Mouse (Mus musculus): ENCODE measurements around the gene Rhox3a2. TPM values are rescaled to one million over a fixed set of nuclear protein-coding genes. Genes with fewer than 3 reads are reported as not detected.
"Not testable (repeated sequence)": the region's sequence is repeated elsewhere in the genome, so short reads cannot be mapped to it uniquely, and the experiment has no call there.

The Rhox3a2 gene
- not detected in 2 replicates for polyA plus RNA-seq (2015; fragmentation: Nextera tagmentation; extraction: Ambion mirVana)

GRCm38 (mm10) chrX:37379728-37380127 is at the start of gene Rhox3a2:
Gene Rhox3a2 (plus strand): TSS chrX:37380028.
- ATAC-seq (ENCODE audit: low read depth) = not testable (repeated sequence)

DNA sequence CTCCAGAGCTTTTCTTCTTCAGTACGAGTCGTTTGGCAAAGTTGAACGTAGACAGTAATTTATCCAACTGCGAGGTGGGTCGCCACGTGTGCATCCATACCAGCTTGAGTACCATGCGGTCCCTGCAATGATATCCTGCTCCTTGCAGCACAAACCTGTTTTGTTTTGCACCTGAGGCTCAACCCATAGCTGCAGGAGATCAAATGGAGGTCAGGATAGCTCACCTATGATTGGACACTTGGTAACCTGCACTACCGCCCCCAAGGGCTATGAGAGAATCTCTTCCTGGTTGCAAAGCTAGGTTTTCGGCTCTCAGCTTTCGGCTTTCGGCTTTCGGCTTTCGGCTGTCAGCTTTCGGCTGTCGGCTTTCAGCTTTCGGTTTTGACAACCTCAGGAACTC is 10.7 kb downstream of the Rhox3a2 start, which contains the start of gene Rhox4a2:
Rhox4a2 (plus strand) TSS at position 301 of the 400 bp plus-strand sequence.
- H3K27me3 ChIP-seq (ENCODE audit: control insufficient read depth, insufficient read depth, low read depth, low read length); H3K4me2 ChIP-seq (ENCODE audit: low read depth, low read length); H3K9ac ChIP-seq (ENCODE audit: low read depth, low read length); H3K9me3 ChIP-seq (replicated peaks; ENCODE audit: control insufficient read depth, low read length); H3K36me3 ChIP-seq (ENCODE audit: control insufficient read depth, insufficient read depth); H3K27ac ChIP-seq (ENCODE audit: low read length); ATAC-seq (ENCODE audit: low read depth); H3K4me1 ChIP-seq (ENCODE audit: control insufficient read depth, low read depth, low read length); H3K4me3 ChIP-seq (ENCODE audit: low read depth, low read length): not testable (repeated sequence)
- WGBS (ENCODE audit: insufficient replicate concordance) = 88% methylated on average over 8 of the region's 16 CpGs

More at GRCm38 (mm10) chrX:37379728-37380127, at the start of gene Rhox3a2:
- not testable (repeated sequence) for H3K36me3 ChIP-seq (ENCODE audit: control insufficient read depth, insufficient read depth); H3K4me2 ChIP-seq (ENCODE audit: low read depth, low read length); H3K4me3 ChIP-seq (ENCODE audit: low read depth, low read length); H3K27ac ChIP-seq (ENCODE audit: low read length); H3K4me1 ChIP-seq (ENCODE audit: control insufficient read depth, low read depth, low read length); H3K9ac ChIP-seq (ENCODE audit: low read depth, low read length); H3K27me3 ChIP-seq (ENCODE audit: control insufficient read depth, insufficient read depth, low read depth, low read length); H3K9me3 ChIP-seq (replicated peaks; ENCODE audit: control insufficient read depth, low read length)
- WGBS (ENCODE audit: insufficient replicate concordance) = no CpG with 5 or more reads among the region's 1 CpGs

DNA sequence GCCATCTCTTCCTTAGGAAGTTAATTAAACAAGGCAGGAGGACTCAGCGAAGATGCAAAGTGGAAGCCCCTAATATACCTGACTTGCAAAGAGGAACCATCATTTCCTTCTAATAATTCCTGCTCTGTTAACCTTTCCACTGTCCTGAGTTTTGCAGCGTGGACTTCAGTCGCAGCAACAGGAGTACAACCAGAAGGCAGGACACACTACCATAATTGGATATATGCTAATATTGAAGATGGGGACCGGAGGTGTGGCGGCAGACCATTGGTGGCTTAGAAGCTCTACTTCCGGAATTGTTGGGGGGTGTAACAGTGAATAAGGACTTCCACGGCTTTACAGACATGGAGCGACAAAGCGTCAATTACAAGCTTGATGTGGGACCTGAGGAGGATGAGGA is 31.9 kb downstream of the Rhox3a2 start, which contains the start of gene Rhox2b:
Rhox2b (plus strand) TSS at position 301 of the 400 bp plus-strand sequence.
- not testable (repeated sequence) for H3K4me3 ChIP-seq (ENCODE audit: low read depth, low read length); ATAC-seq (ENCODE audit: low read depth); H3K27ac ChIP-seq (ENCODE audit: low read length); H3K4me1 ChIP-seq (ENCODE audit: control insufficient read depth, low read depth, low read length); H3K9ac ChIP-seq (ENCODE audit: low read depth, low read length); H3K4me2 ChIP-seq (ENCODE audit: low read depth, low read length); H3K9me3 ChIP-seq (replicated peaks; ENCODE audit: control insufficient read depth, low read length); H3K27me3 ChIP-seq (ENCODE audit: control insufficient read depth, insufficient read depth, low read depth, low read length); H3K36me3 ChIP-seq (ENCODE audit: control insufficient read depth, insufficient read depth)
- WGBS (ENCODE audit: insufficient replicate concordance) = no CpG with 5 or more reads among the region's 9 CpGs

DNA sequence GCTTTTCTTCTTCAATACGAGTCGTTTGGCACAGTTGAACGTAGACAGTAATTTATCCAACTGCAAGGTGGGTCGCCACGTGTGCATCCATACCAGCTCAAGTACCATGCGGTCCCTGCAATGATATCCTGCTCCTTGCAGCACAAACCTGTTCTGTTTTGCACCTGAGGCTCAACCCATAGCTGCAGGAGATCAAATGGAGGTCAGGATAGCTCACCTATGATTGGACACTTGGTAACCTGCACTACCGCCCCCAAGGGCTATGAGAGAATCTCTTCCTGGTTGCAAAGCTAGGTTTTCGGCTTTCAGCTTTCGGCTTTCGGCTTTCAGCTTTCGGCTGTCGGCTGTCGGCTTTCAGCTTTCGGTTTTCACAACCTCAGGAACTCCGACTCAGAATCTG is 52.4 kb downstream of the Rhox3a2 start, which contains the start of gene Rhox4b:
Rhox4b (plus strand) TSS at position 301 of the 400 bp plus-strand sequence.
- not testable (repeated sequence) for H3K36me3 ChIP-seq (ENCODE audit: control insufficient read depth, insufficient read depth); H3K9me3 ChIP-seq (replicated peaks; ENCODE audit: control insufficient read depth, low read length); H3K4me1 ChIP-seq (ENCODE audit: control insufficient read depth, low read depth, low read length); H3K4me3 ChIP-seq (ENCODE audit: low read depth, low read length); H3K4me2 ChIP-seq (ENCODE audit: low read depth, low read length); H3K9ac ChIP-seq (ENCODE audit: low read depth, low read length); H3K27me3 ChIP-seq (ENCODE audit: control insufficient read depth, insufficient read depth, low read depth, low read length); ATAC-seq (ENCODE audit: low read depth); H3K27ac ChIP-seq (ENCODE audit: low read length)
- WGBS (ENCODE audit: insufficient replicate concordance) = 68% methylated on average over 14 of the region's 15 CpGs

Other genes starting within 250 kb of the Rhox3a2 start
- 0.05 TPM in 1 of 2 replicates, not detected in the other for gene Akap14, start 211.2 kb upstream of the Rhox3a2 start, polyA plus RNA-seq (2015; fragmentation: Nextera tagmentation; extraction: Ambion mirVana)
- gene Ndufa1, start 188.9 kb upstream of the Rhox3a2 start, polyA plus RNA-seq (2015; fragmentation: Nextera tagmentation; extraction: Ambion mirVana) = 213 and 241 TPM in 2 replicates
- 2.2 and 2.4 TPM in 2 replicates for gene Rnf113a1, start 188.8 kb upstream of the Rhox3a2 start, polyA plus RNA-seq (2015; fragmentation: Nextera tagmentation; extraction: Ambion mirVana)
- not detected in 2 replicates for gene Gm9, start 169.0 kb upstream of the Rhox3a2 start, polyA plus RNA-seq (2015; fragmentation: Nextera tagmentation; extraction: Ambion mirVana)
- gene Rhox1, start 157.8 kb upstream of the Rhox3a2 start, polyA plus RNA-seq (2015; fragmentation: Nextera tagmentation; extraction: Ambion mirVana) = not detected in 2 replicates
- not detected in 2 replicates for gene Rhox2a, start 135.1 kb upstream of the Rhox3a2 start, polyA plus RNA-seq (2015; fragmentation: Nextera tagmentation; extraction: Ambion mirVana)
- gene Rhox3a, start 130.1 kb upstream of the Rhox3a2 start, polyA plus RNA-seq (2015; fragmentation: Nextera tagmentation; extraction: Ambion mirVana) = not detected in 2 replicates
- not detected in 2 replicates for gene Rhox4a, start 114.7 kb upstream of the Rhox3a2 start, polyA plus RNA-seq (2015; fragmentation: Nextera tagmentation; extraction: Ambion mirVana)
- gene Rhox4a2, start 10.8 kb downstream of the Rhox3a2 start, polyA plus RNA-seq (2015; fragmentation: Nextera tagmentation; extraction: Ambion mirVana) = not detected in 2 replicates
- gene Rhox2b, start 32.0 kb downstream of the Rhox3a2 start, polyA plus RNA-seq (2015; fragmentation: Nextera tagmentation; extraction: Ambion mirVana) = not detected in 2 replicates
- gene Rhox4b, start 52.5 kb downstream of the Rhox3a2 start, polyA plus RNA-seq (2015; fragmentation: Nextera tagmentation; extraction: Ambion mirVana) = not detected in 2 replicates
- not detected in 2 replicates for gene Rhox2c, start 73.7 kb downstream of the Rhox3a2 start, polyA plus RNA-seq (2015; fragmentation: Nextera tagmentation; extraction: Ambion mirVana)
- not detected in 2 replicates for gene Rhox3c, start 78.6 kb downstream of the Rhox3a2 start, polyA plus RNA-seq (2015; fragmentation: Nextera tagmentation; extraction: Ambion mirVana)
- gene Rhox4c, start 100.3 kb downstream of the Rhox3a2 start, polyA plus RNA-seq (2015; fragmentation: Nextera tagmentation; extraction: Ambion mirVana) = not detected in 2 replicates
- gene Rhox2d, start 113.4 kb downstream of the Rhox3a2 start, polyA plus RNA-seq (2015; fragmentation: Nextera tagmentation; extraction: Ambion mirVana) = not detected in 2 replicates
- not detected in 2 replicates for gene Rhox4d, start 134.3 kb downstream of the Rhox3a2 start, polyA plus RNA-seq (2015; fragmentation: Nextera tagmentation; extraction: Ambion mirVana)
- not detected in 2 replicates for gene Rhox2e, start 150.4 kb downstream of the Rhox3a2 start, polyA plus RNA-seq (2015; fragmentation: Nextera tagmentation; extraction: Ambion mirVana)
- gene Rhox3e, start 162.0 kb downstream of the Rhox3a2 start, polyA plus RNA-seq (2015; fragmentation: Nextera tagmentation; extraction: Ambion mirVana) = not detected in 2 replicates
- gene Rhox4e, start 177.4 kb downstream of the Rhox3a2 start, polyA plus RNA-seq (2015; fragmentation: Nextera tagmentation; extraction: Ambion mirVana) = not detected in 2 replicates
- gene Rhox2f, start 191.4 kb downstream of the Rhox3a2 start, polyA plus RNA-seq (2015; fragmentation: Nextera tagmentation; extraction: Ambion mirVana) = not detected in 2 replicates
- not detected in 2 replicates for gene Rhox3f, start 201.0 kb downstream of the Rhox3a2 start, polyA plus RNA-seq (2015; fragmentation: Nextera tagmentation; extraction: Ambion mirVana)
- gene Rhox4f, start 227.7 kb downstream of the Rhox3a2 start, polyA plus RNA-seq (2015; fragmentation: Nextera tagmentation; extraction: Ambion mirVana) = not detected in 2 replicates
- not detected in 2 replicates for gene Rhox3g, start 248.6 kb downstream of the Rhox3a2 start, polyA plus RNA-seq (2015; fragmentation: Nextera tagmentation; extraction: Ambion mirVana)

Measured in liver, embryonic 16.5 days (tissue).